Mouse (Mus musculus): ENCODE data around the gene Mknk1. TPM values are rescaled to one million over a fixed set of nuclear protein-coding genes. Genes with fewer than 3 reads are reported as not detected.
A peak's percentile ranks its signal among the peaks of the same experiment; 100 is the strongest.

Gene Mknk1
- total RNA-seq (2021), result 10 to 100 TPM; 30.2 to 37.4 TPM
- long read RNA-seq, experiment 1, transcript Mknk1-201 (13 exons, 2,543 nt), result major isoform, 16 of 41 reads
- long read RNA-seq, experiment 1, partial matches to known transcripts, result 1 of 41 reads
- long read RNA-seq, experiment 1, other reads (novel, unspliced or antisense), result 22 of 41 reads
- long read RNA-seq, experiment 2, transcript Mknk1-201 (13 exons, 2,543 nt), result major isoform, 18 of 40 reads
- long read RNA-seq, experiment 2, partial matches to known transcripts, result 1 of 40 reads
- long read RNA-seq, experiment 2, other reads (novel, unspliced or antisense), result 21 of 40 reads

DNA sequence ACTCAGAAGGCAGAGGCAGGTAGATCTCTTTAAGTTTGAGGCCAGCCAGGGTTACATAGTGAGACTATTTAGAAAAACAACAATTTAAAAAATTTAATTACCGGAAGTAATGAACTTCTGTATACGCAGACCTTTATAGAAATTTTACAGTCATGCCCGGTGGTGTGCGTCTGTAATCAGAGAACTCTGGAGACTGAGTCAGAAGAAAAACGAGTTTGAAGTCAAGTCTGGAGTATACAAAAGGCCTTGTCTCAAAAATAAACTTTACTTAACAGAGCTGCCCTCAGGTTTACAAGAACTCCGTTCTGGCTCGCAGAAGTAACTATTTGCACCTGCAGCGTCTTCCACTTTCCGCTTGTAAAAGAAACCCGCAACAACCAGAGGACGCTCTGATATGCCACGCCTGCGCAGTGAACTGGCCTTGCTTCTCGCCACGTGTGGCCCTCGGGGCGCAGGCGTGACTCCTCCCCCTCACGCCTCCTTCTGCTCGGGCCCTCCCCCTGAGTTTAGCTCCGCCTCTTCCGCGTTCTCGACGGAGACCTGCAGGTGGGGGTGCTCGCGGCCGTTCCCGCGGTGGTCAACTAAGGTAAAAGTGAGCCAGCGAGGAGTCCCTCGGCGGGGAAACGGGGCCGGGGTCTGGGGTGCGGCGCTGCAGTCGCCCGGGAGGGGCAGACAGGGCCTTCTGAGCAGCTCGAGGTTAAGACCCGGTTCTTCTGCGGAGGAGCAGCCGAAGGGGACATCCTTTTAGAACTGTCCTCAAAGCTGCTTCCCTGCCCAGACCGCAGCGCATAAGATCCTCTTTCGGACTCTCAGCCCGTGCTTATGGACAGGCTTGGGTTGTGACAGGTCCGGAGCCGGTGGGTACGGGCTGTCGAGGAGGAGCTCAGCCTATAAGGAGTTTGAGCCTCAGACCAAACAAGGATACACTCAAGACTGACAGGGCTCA lies at the start of gene Mknk1:
Mknk1 (plus strand) TSS at position 503 of the 946 bp plus-strand sequence.
- peak; percentile 90 to 91 for DNase-seq (ENCODE audit: low spot score in 2 of 2)

DNA sequence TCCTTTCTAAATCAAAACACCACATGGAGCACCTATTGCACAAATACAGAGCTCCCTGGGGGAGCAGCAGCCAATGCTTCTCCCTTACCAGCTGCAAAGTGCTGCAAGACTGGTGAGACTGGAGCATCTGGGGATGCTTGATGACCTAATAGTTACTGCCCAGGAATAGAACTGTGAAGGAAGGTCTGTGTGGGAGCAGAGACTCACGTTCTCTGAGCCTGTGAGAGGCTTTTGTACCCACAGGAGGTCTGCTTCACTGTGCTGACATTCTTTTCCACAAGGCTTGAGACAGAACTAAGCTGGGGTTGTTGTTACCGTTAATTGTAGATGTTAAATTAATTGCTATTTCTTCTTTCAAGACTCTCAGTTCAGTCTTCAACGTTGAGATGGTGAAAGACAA lies 48.1 kb upstream of the Mknk1 start:
- DNase-seq (ENCODE audit: low spot score in 2 of 2), result no peak

DNA sequence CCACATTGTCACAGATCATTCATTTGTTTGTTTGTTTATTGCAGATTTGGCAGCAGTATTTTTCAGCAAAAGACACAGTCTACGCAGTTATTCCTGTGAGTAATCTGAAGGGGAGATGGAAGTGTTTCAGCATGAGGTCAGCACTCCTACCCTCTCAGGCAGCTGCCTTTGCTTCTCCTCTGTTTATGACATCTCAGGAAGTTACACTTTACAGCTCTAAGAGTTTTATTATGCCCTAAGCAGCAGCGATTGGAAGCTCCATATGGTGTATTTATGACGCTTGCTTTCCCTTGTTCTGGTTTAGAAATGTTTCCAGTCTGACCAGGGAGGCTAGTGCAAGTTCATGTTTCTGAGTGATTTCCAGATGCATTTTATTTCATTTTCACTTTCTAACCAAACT lies 43.6 kb upstream of the Mknk1 start:
- no peak for DNase-seq (ENCODE audit: low spot score in 2 of 2)

DNA sequence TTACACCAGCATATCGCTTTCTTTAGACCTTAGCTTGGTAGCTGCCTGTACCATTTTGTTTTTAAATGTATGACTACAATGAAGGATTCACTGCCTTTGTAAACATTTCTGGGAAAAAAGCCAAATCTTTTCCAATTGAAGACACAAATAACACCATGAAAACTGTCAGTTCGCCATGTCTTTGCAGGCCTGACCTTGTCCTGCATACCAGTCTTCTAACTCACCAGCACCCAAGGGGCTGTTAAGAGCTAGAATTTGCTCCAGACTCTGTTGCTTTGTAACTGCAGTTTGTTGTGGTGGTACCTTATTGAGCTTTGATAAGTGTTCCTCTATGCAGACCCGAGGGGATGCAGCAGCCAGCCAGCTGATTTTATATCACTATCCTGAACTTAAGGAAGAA lies 39.0 kb upstream of the Mknk1 start:
- DNase-seq (ENCODE audit: low spot score in 2 of 2), result no peak

DNA sequence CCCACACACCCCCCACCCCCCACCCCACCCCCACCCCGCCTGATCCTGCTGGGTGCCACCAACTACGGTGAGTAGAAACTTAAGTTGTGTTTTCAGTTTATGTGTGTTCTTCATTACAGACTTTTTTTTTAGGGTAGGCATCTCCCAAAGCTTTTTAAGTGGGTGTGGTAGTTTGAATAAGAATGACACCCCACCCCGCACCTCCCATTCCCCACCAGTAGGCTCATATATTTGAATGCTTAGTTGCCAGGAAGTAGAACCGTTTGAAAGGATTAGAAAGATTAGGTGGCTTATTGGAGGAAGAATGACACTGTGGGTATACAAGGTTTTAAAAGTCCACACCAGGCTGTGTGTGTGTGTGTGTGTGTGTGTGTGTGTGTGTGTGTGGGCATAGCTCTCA lies 26.7 kb upstream of the Mknk1 start:
- DNase-seq (ENCODE audit: low spot score in 2 of 2), result no peak

DNA sequence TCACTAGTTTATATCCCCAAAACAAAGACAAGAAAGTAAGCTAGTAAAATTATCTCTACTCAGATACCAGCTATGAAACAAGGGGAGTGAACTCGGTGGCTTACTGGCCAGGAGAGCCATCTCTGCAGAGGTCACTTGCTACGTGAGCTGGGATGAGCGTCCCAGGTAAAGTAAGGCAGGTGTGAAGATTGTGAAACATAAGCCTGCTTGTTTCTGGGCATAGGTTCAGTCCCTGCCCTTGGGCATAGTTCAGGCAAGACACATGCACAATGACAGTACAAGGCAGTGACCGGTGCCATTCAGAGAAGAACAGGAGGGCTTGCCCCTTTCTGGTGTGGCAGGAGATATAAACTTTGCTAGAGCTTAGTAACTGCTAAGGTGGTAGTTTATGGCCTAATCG lies 23.4 kb upstream of the Mknk1 start:
- DNase-seq (ENCODE audit: low spot score in 2 of 2), result no peak

DNA sequence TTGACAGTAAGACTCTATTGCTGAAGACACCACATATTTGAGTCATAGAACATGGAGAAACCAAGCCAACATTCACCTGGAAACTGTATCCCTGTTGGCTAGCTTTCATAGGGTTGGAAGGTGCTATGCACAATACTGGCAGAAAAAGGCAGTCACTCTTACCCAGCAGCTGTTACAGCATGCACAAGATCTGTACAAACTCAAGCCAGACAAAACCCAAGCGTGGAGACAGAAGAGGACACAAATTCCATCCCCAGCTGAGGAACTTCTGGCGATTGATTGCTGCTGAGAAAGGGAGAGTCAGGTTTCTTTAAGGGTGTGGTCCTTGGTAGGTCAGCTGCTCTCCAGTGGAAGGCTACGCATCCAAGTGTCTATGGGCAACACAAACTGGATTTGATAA lies 18.8 kb upstream of the Mknk1 start:
- no peak for DNase-seq (ENCODE audit: low spot score in 2 of 2)

DNA sequence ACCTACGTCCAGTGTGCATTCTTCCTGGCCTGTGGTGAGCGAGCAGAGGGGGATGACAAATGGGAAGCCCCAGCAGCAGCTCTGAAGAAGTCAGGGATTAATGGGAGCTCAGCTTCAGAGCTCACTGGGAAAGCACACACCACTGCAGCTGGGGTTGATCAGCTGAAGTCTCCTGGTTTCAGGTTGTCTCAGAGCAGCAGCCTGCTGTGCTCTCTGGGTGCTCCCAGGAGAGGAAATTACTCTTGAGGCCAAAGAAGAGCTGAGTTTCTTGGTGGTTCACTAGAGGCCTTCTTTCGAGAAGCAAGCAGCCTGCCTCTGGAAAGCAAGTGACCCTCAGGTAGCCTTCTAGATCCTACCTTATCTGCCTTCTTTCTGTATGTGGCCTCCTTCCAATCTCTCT lies 18.1 kb upstream of the Mknk1 start:
- no peak for DNase-seq (ENCODE audit: low spot score in 2 of 2)

DNA sequence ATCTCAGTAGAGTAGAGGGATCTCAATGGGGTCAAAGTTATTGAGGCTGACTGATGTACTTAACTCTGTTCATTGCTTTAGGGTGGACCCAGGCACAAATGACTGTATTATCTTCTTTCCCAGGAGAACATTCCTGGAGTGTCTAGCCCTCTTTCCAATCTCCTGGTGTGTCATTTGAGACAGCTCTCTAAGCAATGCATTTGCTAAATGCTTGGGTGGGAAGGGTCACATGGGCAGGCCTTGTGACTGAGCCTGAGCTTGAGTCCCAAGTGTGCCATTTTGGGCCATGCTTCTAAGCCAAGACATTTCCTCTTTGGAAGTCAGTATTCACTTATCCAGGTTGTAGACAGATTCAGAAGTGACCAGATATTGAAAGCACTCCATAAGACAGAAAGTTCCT lies 17.6 kb upstream of the Mknk1 start:
- DNase-seq (ENCODE audit: low spot score in 2 of 2), result no peak

DNA sequence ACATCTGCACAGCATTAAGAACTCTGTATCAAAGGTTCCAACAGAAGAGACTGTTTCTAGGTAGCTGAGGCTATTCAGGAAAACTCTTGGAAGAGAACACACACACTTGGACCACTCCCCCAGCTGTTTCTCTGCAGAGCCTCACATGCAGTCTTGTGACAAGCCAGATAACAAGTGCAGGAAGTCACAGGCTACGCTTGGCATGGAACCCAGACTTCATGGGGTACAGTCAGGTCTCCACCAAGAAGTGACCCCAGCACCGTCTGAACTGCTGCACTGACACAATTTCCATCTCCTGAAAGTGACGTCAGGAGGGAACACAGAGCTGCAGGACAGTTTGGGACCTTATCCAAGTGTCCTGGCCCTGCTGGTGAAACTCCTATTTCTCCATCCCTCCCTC lies 17.1 kb upstream of the Mknk1 start:
- no peak for DNase-seq (ENCODE audit: low spot score in 2 of 2)

DNA sequence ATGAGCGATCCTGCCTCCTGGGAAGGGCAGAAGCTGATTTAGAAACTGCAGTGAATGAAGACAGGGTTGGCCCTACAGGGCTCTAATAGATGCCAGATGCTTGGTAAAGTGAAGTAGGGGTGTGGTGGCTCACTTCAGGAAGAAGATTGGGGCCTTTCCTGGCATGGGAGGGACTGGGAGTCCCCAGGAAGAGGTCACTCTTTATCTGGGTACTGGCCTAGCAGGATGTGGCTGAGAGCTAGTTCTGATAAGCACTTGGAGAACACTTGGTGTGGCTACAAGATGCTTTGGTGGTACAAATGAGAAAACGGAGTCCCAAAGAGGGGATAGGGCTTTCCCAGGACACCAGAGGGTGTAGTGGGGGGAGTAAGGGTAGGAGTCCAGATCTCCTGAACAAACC lies 14.8 kb upstream of the Mknk1 start:
- no peak for DNase-seq (ENCODE audit: low spot score in 2 of 2)

DNA sequence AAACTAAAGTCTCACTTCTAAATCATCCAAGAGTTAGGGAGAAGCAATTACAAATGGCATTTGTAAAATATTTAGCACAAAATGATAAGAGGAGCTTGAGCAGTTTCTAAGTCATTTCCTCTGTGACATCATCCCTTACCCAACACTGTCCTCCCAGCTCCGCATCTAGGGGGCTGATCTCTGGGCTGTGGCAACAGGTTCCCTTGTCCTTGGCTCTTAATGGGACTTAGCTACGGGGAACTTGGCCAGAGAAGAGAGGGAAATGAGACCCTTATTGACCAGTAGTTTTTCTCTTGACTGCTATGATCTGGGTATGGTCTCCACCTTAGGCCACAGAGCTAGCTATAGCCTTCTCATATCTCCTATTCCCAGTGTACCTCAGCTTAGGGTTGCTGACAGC lies 13.7 kb upstream of the Mknk1 start:
- DNase-seq (ENCODE audit: low spot score in 2 of 2), result no peak

DNA sequence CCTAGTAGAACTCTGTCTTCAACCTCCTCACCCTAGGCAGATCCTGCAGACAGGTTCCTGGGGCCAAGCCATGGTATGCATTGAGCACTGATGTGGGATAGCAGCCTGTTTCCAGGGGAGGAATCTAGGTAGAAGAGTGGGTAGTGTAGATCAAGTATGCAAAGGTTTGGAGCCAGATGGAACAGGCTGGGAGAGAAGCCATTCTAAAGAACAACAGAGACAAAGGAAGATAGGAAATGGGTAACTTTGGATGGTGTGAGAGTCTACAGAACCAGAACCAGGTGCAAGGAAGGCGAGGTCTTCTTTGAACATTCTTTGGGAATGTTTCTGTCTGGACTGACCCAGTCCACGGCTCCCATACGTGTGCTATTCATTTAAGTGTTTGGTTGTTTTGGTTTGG lies 11.9 kb upstream of the Mknk1 start:
- DNase-seq (ENCODE audit: low spot score in 2 of 2), result no peak

DNA sequence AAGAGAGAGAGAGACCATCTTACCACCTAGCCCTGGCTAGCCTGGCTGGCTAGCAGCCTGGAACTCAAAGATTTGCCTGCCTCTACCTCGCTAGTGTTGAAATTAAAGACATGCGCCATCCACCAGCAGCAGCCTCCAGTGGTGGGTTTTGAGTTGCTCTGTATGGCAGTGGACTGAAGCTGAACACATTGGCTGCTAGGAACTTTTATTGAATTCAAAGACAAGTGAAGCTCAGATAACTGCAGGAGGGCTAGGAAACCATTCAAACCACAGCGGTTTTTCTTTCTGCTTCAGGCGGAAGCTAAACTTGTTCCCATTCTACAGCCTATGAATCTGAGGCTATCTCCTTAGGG lies 11.5 kb upstream of the Mknk1 start:
- DNase-seq (ENCODE audit: low spot score in 2 of 2), result no peak

DNA sequence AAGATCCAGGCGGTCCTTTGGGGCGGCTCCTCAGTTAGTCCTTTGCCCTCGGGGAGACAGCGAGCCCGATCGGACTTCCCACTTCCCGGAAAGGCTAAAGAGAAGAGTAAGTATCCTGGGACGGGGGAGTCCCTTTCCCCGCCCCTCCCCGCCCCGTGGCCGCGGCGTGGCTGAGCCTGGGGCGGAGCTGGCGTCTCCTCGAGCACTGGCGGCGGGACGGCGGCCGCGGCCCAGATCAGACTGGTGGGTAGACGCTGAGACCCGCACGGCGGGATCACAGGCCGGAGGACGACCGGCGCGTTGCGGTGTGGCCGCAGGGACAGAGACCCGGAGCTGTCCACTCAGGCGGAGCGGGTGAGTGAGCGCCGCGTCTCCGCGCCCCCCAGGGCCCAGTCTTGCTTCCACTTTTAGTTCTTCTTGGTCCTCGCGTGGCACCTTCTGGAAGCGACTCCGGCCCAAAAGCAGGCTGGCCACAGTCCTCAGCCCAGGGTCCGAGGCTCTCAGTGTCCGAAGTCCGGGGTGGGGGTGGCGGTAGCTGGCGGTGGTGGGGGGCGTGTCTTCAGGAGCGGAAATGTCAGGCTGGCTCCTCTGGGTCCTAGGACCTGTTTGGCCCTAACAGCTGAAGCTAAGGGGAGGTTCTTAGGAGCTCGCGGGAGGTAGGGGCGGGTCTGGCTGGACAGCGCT lies 11.0 kb upstream of the Mknk1 start, which contains the start of gene Mob3c:
Mob3c (plus strand) TSS at position 205 of the 684 bp plus-strand sequence.
- peak; percentile 79 to 83 for DNase-seq (ENCODE audit: low spot score in 2 of 2)

DNA sequence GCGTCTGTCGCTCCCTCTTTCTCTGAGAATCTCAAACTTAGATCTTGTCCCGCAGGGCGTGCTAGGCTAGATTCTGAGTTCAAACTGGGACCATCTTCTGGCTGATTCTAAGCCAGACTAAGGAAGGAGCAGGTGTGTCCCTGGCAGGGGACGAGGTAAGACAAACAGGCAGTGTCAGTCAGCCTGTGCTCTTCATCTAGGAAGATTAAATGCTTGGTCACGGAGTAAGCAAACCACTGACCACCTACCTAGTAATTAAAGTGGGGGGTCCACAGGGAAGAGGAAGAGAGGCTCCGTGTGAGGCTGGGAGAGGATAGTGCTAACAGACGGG lies 10.5 kb upstream of the Mknk1 start:
- DNase-seq (ENCODE audit: low spot score in 2 of 2), result no peak

DNA sequence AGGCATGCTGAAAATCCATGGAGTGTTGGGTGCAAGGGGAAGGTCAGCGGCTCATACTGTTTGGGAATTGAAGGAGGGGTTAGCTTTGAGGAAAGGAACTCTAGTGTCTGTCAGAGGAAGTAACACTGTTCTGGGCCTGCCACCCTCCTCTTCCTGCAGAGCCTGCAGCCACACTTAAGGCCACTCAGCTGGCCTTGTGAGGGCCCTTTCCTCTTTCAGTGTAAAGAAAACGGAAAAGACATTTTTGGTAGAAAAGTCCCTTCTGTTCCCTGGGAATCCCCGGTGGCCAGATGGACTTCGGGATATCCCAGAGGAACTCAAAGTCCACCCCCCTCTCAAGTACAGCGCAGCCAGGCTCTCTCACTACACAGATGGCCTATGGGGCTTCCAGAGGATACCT lies 8.5 kb upstream of the Mknk1 start:
- DNase-seq (ENCODE audit: low spot score in 2 of 2), result no peak

DNA sequence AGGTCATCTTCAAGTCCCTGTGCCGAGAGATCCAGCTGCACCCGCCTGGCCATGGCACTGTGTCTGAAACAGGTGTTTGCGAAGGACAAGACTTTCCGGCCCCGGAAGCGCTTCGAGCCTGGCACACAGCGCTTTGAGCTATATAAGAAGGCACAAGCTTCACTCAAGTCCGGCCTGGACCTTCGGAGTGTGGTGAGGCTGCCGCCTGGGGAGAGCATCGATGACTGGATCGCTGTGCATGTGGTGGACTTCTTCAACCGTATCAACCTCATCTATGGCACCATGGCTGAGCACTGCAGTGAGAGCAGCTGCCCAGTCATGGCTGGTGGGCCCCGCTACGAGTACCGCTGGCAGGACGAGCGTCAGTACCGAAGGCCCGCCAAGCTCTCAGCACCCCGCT lies 7.8 kb upstream of the Mknk1 start:
- no peak for DNase-seq (ENCODE audit: low spot score in 2 of 2)

DNA sequence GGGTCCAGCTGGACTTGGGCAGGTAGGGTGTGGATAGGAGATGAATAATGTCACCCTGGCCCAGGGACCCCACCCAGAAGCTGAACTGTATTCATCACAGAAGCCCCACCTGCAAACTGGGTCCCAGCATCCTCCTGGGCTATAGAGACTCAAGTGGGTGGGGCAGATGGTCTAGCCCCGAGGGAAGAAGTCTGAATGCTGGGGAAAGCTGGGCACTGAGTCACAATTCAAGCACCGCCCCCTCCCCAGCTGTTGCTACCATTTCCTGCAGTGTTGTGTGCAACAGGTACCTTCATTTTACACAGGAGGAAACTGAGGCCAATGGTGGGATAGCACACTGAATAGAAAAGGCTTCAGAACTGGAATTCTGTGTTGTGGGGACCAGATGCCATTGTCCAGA lies 7.0 kb upstream of the Mknk1 start:
- no peak for DNase-seq (ENCODE audit: low spot score in 2 of 2)

DNA sequence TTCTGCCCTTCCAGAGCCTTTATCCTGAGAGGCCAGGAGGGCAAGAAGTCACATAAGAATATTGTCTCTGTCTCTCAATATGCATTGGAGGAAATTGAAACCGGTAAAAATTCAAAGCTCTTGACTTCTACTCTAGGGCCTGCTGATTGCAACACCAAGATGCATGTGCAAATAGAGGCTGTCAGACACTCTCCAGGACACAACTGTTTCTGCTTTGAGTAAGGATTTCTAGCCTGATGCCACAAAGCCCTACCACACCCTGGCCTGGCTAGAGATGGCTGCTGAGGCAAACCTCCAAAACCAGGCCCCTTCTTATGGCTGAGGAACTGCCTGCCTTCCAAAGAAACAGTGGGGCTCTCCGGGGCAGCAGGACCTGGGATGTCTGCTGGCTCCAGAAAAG lies 3.4 kb upstream of the Mknk1 start:
- DNase-seq (ENCODE audit: low spot score in 2 of 2), result no peak

DNA sequence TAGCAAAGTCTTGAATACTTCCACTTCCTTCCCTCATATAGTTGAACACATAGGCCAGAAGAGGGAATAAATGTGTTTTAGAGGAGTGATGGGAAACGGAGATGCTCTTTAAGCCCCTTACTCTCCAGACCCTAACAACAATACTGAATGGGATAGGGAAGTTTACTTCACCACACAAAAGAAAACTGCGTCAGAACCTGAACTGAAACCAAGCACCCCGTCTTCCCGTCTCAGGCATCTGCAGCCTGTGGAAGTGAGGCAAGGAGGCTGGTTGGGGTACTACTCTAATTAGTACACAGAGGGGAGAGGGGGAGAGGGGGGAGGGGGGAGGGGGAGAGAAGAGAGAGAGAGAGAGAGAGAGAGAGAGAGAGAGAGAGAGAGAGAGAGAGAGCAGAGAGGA lies 802 bp upstream of the Mknk1 start:
- DNase-seq (ENCODE audit: low spot score in 2 of 2), result no peak

DNA sequence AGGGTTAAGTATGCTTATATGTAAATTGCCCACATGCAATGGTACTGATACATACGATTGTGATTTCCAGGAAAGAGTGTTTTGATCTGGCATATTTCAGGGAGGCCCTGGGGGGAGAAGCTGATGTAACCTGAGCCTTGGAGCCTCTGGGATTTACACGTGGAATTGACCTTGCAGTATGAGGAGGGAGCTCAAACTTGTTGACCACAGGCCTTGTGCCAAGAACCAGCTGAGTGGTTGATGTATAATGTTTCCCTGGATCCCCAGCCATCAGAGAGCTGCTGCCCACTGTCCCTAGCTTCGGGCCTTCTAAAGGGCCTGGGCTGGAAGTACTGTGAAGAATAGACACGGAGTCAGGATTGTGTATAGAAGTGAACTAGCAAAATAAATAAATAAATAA lies 958 bp downstream of the Mknk1 start:
- DNase-seq (ENCODE audit: low spot score in 2 of 2), result no peak

All from adrenal gland, adult 18-20 months (tissue).